In genomic region chr14:34382921-34383704, GRCm38 (mm10) we compare ENCODE assay signal across 22 mouse cellular contexts. TPM values are rescaled to one million over a fixed set of nuclear protein-coding genes. Genes with fewer than 3 reads are reported as not detected.
A peak's percentile ranks its signal among the peaks of the same experiment; 100 is the strongest.
DNase-seq lines count a peak whose midpoint lies in the region; ATAC-seq lines count a peak whose summit lies in the region.
"Had no signal": no experiment of that assay in that cellular context is flagged by ENCODE, and none has a peak within 500 bp of the region (broad histone marks: within the 10 kb centered on the region; RNA-seq: fewer than 3 reads in every experiment).

No protein-coding gene starts in this region.

- no peaks in the 10 kb centered on the region; the same call in 1 of the 2 replicates for H3K9me3 ChIP-seq in heart, embryonic 11.5 days (replicated peaks; ENCODE audit: control insufficient read depth, low read length)
- H3K9me3 ChIP-seq: embryonic facial prominence, embryonic 13.5 days; forebrain, embryonic 12.5 days; heart, embryonic 12.5 days; hindbrain, embryonic 15.5 days had no signal

- 83% methylated on average over 9 of the region's 9 CpGs for WGBS in heart, embryonic 11.5 days (ENCODE audit: insufficient replicate concordance)

- no peak overlapping the region for H3K27ac ChIP-seq in heart, embryonic 11.5 days (ENCODE audit: low read depth, low read length)
- H3K27ac ChIP-seq: embryonic facial prominence, embryonic 13.5 days; forebrain, embryonic 12.5 days; hindbrain, embryonic 15.5 days had no signal

- H3K4me3 ChIP-seq in heart, embryonic 11.5 days (ENCODE audit: low read depth, low read length): no peak overlapping the region
- H3K4me3 ChIP-seq: embryonic facial prominence, embryonic 13.5 days; forebrain, embryonic 12.5 days; heart, embryonic 12.5 days; hindbrain, embryonic 15.5 days had no signal

- no peak for ATAC-seq in heart, embryonic 11.5 days (replicated peaks; ENCODE audit: insufficient number of reproducible peaks, low FRiP score, low TSS enrichment)
- ATAC-seq: forebrain, postnatal 0 days; intestine, embryonic 16.5 days had no signal

- H3K36me3 ChIP-seq in heart, embryonic 11.5 days (ENCODE audit: control insufficient read depth, insufficient read depth, low read length): peaks cover 3% of the 10 kb centered on the region; the same call in 1 of the 2 replicates
- H3K36me3 ChIP-seq: embryonic facial prominence, embryonic 13.5 days; forebrain, embryonic 12.5 days; hindbrain, embryonic 15.5 days had no signal

- H3K4me2 ChIP-seq in heart, embryonic 11.5 days: no peak overlapping the region
- H3K4me2 ChIP-seq: embryonic facial prominence, embryonic 13.5 days; forebrain, embryonic 12.5 days; heart, embryonic 12.5 days; hindbrain, embryonic 15.5 days had no signal

- peak; percentile 89 for DNase-seq in heart, adult 11 months
- DNase-seq in 416B (ENCODE audit: low read depth): peak; percentile 7
- peak; percentile 31 for DNase-seq in MEL-GATA-1-ER (ENCODE audit: extremely low read depth, low read depth)
- DNase-seq in thymus, postnatal 4 days: no peak
- DNase-seq in layer of hippocampus, adult 9-10 months (ENCODE audit: low spot score): no peak
- no peak for DNase-seq in thymus, postnatal 10 days (ENCODE audit: low spot score in 2 of 2)
- DNase-seq: adrenal gland, postnatal 10 days; cerebellum, adult 18-20 months; cerebellum, adult 9-11 months; cerebellum, postnatal 36 days; forebrain, postnatal 0 days; gastrocnemius, postnatal 36 days; heart, postnatal 36 days had no signal

- H3K9ac ChIP-seq in heart, embryonic 11.5 days (ENCODE audit: low read depth, low read length): no peak overlapping the region
- H3K9ac ChIP-seq: embryonic facial prominence, embryonic 13.5 days; forebrain, embryonic 12.5 days; forebrain, postnatal 0 days; heart, embryonic 12.5 days; hindbrain, embryonic 15.5 days had no signal

- peaks cover 11% of the 10 kb centered on the region for H3K4me1 ChIP-seq in heart, embryonic 11.5 days (ENCODE audit: control insufficient read depth, insufficient read depth, low read length)

- no peaks in the 10 kb centered on the region for H3K27me3 ChIP-seq in heart, embryonic 11.5 days (ENCODE audit: control insufficient read depth, insufficient read depth, low read length)
- H3K27me3 ChIP-seq: embryonic facial prominence, embryonic 13.5 days; forebrain, embryonic 12.5 days; heart, embryonic 12.5 days; hindbrain, embryonic 15.5 days had no signal

RNA-seq across cellular contexts. Expression of gene Mmrn2, which starts 7.8 kb away (rescaled TPM):
- 15.8 and 23.1 TPM in 2 replicates for polyA plus RNA-seq in heart, embryonic 11.5 days (2014; fragmentation: Nextera tagmentation; extraction: Ambion mirVana)

RNA-seq across cellular contexts. Expression of gene Sncg, which starts 8.5 kb away (rescaled TPM):
- 2.4 and 2.9 TPM in 2 replicates for polyA plus RNA-seq in heart, embryonic 11.5 days (2014; fragmentation: Nextera tagmentation; extraction: Ambion mirVana)

RNA-seq across cellular contexts. Expression of gene Fam25c, which starts 27.9 kb away (rescaled TPM):
- not detected in 2 replicates for polyA plus RNA-seq in heart, embryonic 11.5 days (2014; fragmentation: Nextera tagmentation; extraction: Ambion mirVana)
- polyA plus RNA-seq: brain, embryonic 14.5 days; forebrain, embryonic 12.5 days; forebrain, postnatal 0 days; heart, embryonic 12.5 days; heart, embryonic 16.5 days; hindbrain, embryonic 11.5 days; hindbrain, embryonic 15.5 days; intestine, embryonic 16.5 days had no signal

Comparison
In these comparisons a context has a peak if more than half of its experiments do, and no peak if none do; other contexts are left out.
1. DNase-seq: peak in heart, adult 11 months (single experiment), 416B (single experiment) and MEL-GATA-1-ER (single experiment); none in thymus, postnatal 4 days (single experiment), layer of hippocampus, adult 9-10 months (single experiment) and thymus, postnatal 10 days (0 of 2).